Comparison of ENCODE assay signal across 30 mouse cellular contexts in the genomic region with DNA sequence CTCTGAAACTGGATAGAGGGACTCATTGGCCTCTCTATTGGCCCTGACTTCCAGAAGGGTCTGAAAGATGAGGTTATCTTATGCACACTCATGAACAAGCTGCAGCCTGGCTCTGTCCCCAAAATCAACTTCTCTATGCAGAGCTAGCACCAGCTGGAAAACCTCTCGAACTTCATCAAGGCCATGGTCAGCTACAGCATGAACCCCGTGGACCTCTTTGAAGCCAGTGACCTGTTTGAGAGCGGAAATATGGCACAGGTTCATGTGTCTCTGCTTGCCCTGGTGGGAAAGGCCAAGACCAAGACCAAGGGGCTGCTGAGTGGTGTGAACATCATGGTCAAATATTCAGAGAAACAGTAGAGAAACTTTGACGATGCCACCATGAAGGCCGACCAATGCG. TPM values are rescaled to one million over a fixed set of nuclear protein-coding genes. Genes with fewer than 3 reads are reported as not detected.
"Had no signal": no experiment of that assay in that cellular context is flagged by ENCODE, and none has a peak within 500 bp of the region (broad histone marks: within the 10 kb centered on the region; RNA-seq: fewer than 3 reads in every experiment).

No protein-coding gene starts in this region.

- H3K36me3 ChIP-seq: embryonic facial prominence, embryonic 10.5 days; embryonic facial prominence, embryonic 12.5 days; embryonic facial prominence, embryonic 13.5 days; embryonic facial prominence, embryonic 15.5 days; forebrain, embryonic 10.5 days; forebrain, embryonic 12.5 days; forebrain, embryonic 15.5 days had no signal

- H3K4me2 ChIP-seq: embryonic facial prominence, embryonic 12.5 days; embryonic facial prominence, embryonic 13.5 days; embryonic facial prominence, embryonic 15.5 days; forebrain, embryonic 12.5 days; forebrain, embryonic 13.5 days; forebrain, embryonic 15.5 days had no signal

- DNase-seq: cerebellum, adult 18-20 months; cerebellum, adult 2 months; cerebellum, adult 8-10 months; cerebellum, adult 9-10 months; cerebellum, adult 9-11 months; cerebellum, postnatal 10 days; cerebellum, postnatal 14 days; cerebellum, postnatal 25 days; cerebellum, postnatal 36 days; embryo, embryonic 11 days; forebrain, postnatal 0 days; gastrocnemius, adult 2 months; gastrocnemius, postnatal 10 days; gastrocnemius, postnatal 14 days; gastrocnemius, postnatal 25 days; gastrocnemius, postnatal 36 days; heart, adult 18-20 months had no signal

- ATAC-seq: forebrain, embryonic 13.5 days; forebrain, embryonic 14.5 days; forebrain, embryonic 15.5 days; forebrain, embryonic 16.5 days; forebrain, postnatal 0 days had no signal

- H3K4me1 ChIP-seq: embryonic facial prominence, embryonic 10.5 days; embryonic facial prominence, embryonic 12.5 days; embryonic facial prominence, embryonic 13.5 days; embryonic facial prominence, embryonic 15.5 days; forebrain, embryonic 10.5 days; forebrain, embryonic 12.5 days; forebrain, embryonic 13.5 days; forebrain, embryonic 15.5 days had no signal

- H3K9me3 ChIP-seq: embryonic facial prominence, embryonic 10.5 days; embryonic facial prominence, embryonic 12.5 days; embryonic facial prominence, embryonic 13.5 days; embryonic facial prominence, embryonic 15.5 days; forebrain, embryonic 10.5 days; forebrain, embryonic 12.5 days; forebrain, embryonic 13.5 days; forebrain, embryonic 15.5 days had no signal

- H3K4me3 ChIP-seq: embryonic facial prominence, embryonic 10.5 days; embryonic facial prominence, embryonic 12.5 days; embryonic facial prominence, embryonic 13.5 days; embryonic facial prominence, embryonic 15.5 days; erythroblast, embryonic 14.5 days; forebrain, embryonic 10.5 days; forebrain, embryonic 12.5 days; forebrain, embryonic 13.5 days; forebrain, embryonic 15.5 days; gastrocnemius, adult 2 months had no signal

- H3K27me3 ChIP-seq: embryonic facial prominence, embryonic 12.5 days; embryonic facial prominence, embryonic 13.5 days; embryonic facial prominence, embryonic 15.5 days; forebrain, embryonic 12.5 days; forebrain, embryonic 13.5 days; forebrain, embryonic 15.5 days had no signal

- H3K27ac ChIP-seq: embryonic facial prominence, embryonic 10.5 days; embryonic facial prominence, embryonic 12.5 days; embryonic facial prominence, embryonic 13.5 days; embryonic facial prominence, embryonic 15.5 days; forebrain, embryonic 10.5 days; forebrain, embryonic 12.5 days; forebrain, embryonic 13.5 days; forebrain, embryonic 15.5 days; gastrocnemius, adult 2 months had no signal

- H3K9ac ChIP-seq: embryonic facial prominence, embryonic 12.5 days; embryonic facial prominence, embryonic 13.5 days; embryonic facial prominence, embryonic 15.5 days; forebrain, embryonic 12.5 days; forebrain, embryonic 13.5 days; forebrain, embryonic 15.5 days; forebrain, postnatal 0 days had no signal

RNA-seq across cellular contexts. Expression of a gene that starts 16.0 kb away (rescaled TPM):
- polyA plus RNA-seq: embryonic facial prominence, embryonic 10.5 days; embryonic facial prominence, embryonic 11.5 days; embryonic facial prominence, embryonic 13.5 days; embryonic facial prominence, embryonic 14.5 days; erythroblast, embryonic 14.5 days; forebrain, embryonic 10.5 days; forebrain, embryonic 13.5 days; forebrain, embryonic 14.5 days had no signal

RNA-seq across cellular contexts. Expression of a gene that starts 16.8 kb away (rescaled TPM):
- polyA plus RNA-seq: erythroblast, embryonic 14.5 days; forebrain, embryonic 10.5 days; forebrain, embryonic 12.5 days had no signal

RNA-seq across cellular contexts. Expression of a gene that starts 16.9 kb away (rescaled TPM):
- polyA plus RNA-seq: erythroblast, embryonic 14.5 days; forebrain, embryonic 10.5 days had no signal

RNA-seq across cellular contexts. Expression of a gene that starts 22.0 kb away (rescaled TPM):
- polyA plus RNA-seq: embryonic facial prominence, embryonic 11.5 days had no signal

RNA-seq across cellular contexts. Expression of a gene that starts 40.5 kb away (rescaled TPM):
- polyA plus RNA-seq: erythroblast, embryonic 14.5 days had no signal
